Mouse (Mus musculus) left cerebral cortex, adult 18-20 months (tissue): ENCODE measurements around the gene Myo16. TPM values are rescaled to one million over a fixed set of nuclear protein-coding genes. Genes with fewer than 3 reads are reported as not detected.

Experiments
- DNase-seq, 2 experiments: peaks; one replicate each; pipeline ENCODE4 v3.0.0; 2021 to 2022; ENCODE audit warnings: low spot score in 2 of 2, mixed read lengths in 1 of 2
- total RNA-seq, 2 experiments: library from RNA; stranded (reverse); gene quantifications; 2 replicates each; pipeline ENCODE4 v1.2.3; 2021

Gene Myo16
- total RNA-seq, 2 experiments from 2014 or later = 29.1 to 32.4 TPM

- DNase-seq = peak; percentile 66 to 69
Measured at GRCm38 (mm10) chr8:10405469-10405868, 251.8 kb downstream of the Myo16 start.

- no peak for DNase-seq
Measured at GRCm38 (mm10) chr8:10409043-10409442, 255.3 kb downstream of the Myo16 start.

- no peak for DNase-seq
Measured at GRCm38 (mm10) chr8:10411511-10411910, 257.8 kb downstream of the Myo16 start.

GRCm38 (mm10) chr8:10413881-10414280 lies 260.2 kb downstream of the Myo16 start:
- no peak for DNase-seq

- DNase-seq = peak; percentile 83 to 85
Measured at GRCm38 (mm10) chr8:10414684-10415212, 261.0 kb downstream of the Myo16 start.

GRCm38 (mm10) chr8:10415288-10415687 lies 261.6 kb downstream of the Myo16 start:
- no peak for DNase-seq

GRCm38 (mm10) chr8:10415885-10416284 lies 262.2 kb downstream of the Myo16 start:
- DNase-seq = no peak

- DNase-seq = no peak
Measured at GRCm38 (mm10) chr8:10416806-10417205, 263.1 kb downstream of the Myo16 start.

GRCm38 (mm10) chr8:10417281-10417680 lies 263.6 kb downstream of the Myo16 start:
- DNase-seq = no peak

GRCm38 (mm10) chr8:10418013-10418412 lies 264.3 kb downstream of the Myo16 start:
- no peak for DNase-seq

- DNase-seq = no peak
Measured at GRCm38 (mm10) chr8:10418971-10419370, 265.3 kb downstream of the Myo16 start.

- DNase-seq = no peak
Measured at GRCm38 (mm10) chr8:10419726-10420125, 266.0 kb downstream of the Myo16 start.

GRCm38 (mm10) chr8:10420551-10420950 lies 266.8 kb downstream of the Myo16 start:
- DNase-seq = no peak

GRCm38 (mm10) chr8:10421516-10422090 lies 267.9 kb downstream of the Myo16 start:
- DNase-seq = no peak

GRCm38 (mm10) chr8:10435492-10435891 lies 281.8 kb downstream of the Myo16 start:
- DNase-seq = no peak

GRCm38 (mm10) chr8:10438772-10439171 lies 285.1 kb downstream of the Myo16 start:
- peak; percentile 72 to 73 for DNase-seq

- no peak for DNase-seq
Measured at GRCm38 (mm10) chr8:10439595-10440453, 286.1 kb downstream of the Myo16 start.

- DNase-seq = no peak
Measured at GRCm38 (mm10) chr8:10442562-10442961, 288.9 kb downstream of the Myo16 start.

- DNase-seq = no peak
Measured at GRCm38 (mm10) chr8:10445011-10445410, 291.3 kb downstream of the Myo16 start.

- peak in 1 of 2 experiments; percentile 37 for DNase-seq
Measured at GRCm38 (mm10) chr8:10448545-10448944, 294.8 kb downstream of the Myo16 start.

GRCm38 (mm10) chr8:10453046-10453445 lies 299.3 kb downstream of the Myo16 start:
- DNase-seq = no peak

GRCm38 (mm10) chr8:10458151-10458649 lies 304.5 kb downstream of the Myo16 start:
- DNase-seq = no peak
